Mouse (Mus musculus): Measurements from ENCODE around the gene Pla2g12b.

GRCm38 (mm10) chr10:59430701-59431218 lies 27.3 kb downstream of the Pla2g12b start:
- TF ChIP-seq CTCF (IDR thresholded peaks at IDR 0.05; ENCODE audit: low read depth, low read length): no peak
- TF ChIP-seq GATA1 (IDR thresholded peaks at IDR 0.05; ENCODE audit: borderline replicate concordance, low read length): no peak

Data from G1E (cell line).